Mouse (Mus musculus): ENCODE measurements around the gene Paxip1.

DNA sequence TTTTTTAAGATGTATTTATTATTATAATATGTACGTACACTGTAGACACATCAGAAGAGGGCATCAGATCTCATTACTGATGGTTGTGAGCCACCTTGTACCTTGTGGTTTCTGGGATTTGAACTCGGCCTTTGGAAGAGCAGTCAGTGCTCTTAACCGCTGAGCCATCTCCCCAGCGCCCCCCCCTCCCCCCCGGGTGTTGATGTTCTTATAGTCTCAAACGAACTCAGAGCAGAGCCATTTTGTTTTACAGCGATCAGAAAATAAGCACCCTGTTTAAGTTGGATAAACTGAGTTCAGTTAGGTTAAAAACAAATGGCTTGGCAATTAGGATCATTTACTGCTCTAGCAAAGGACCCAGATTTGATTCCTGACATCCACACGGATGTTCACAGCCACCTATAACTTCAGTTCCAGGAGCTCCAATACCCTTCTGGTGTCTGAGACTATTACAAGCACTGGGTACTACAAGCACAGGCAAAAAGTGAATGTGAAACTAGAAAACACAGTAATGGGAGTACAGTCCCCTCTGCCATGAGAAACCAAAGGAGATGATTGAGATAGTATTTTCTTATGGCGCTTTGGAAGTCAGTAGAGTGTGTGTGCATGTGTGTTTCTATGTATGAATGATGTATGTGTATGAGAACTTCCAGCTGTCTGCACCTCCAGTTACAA is 1.2 kb upstream of the Paxip1 start:
- TF ChIP-seq CTCF (IDR thresholded peaks at IDR 0.05; ENCODE audit: borderline replicate concordance, extremely low read depth, insufficient read depth, insufficient read length) (no peak), POLR2A (IDR thresholded peaks at IDR 0.05; ENCODE audit: borderline replicate concordance, extremely low read depth, insufficient read depth, insufficient read length, poor library complexity, severe bottlenecking) (no peak)

Measured in brain, embryonic 14.5 days (tissue).